Mouse (Mus musculus): ENCODE data around the gene Gm21860.
"Not testable (repeated sequence)": the region's sequence is repeated elsewhere in the genome, so short reads cannot be mapped to it uniquely, and the experiment has no call there.

- TF ChIP-seq CTCF (IDR thresholded peaks at IDR 0.05; ENCODE audit: borderline replicate concordance, insufficient read depth, low read depth, low read length); POLR2A (IDR thresholded peaks at IDR 0.05; ENCODE audit: borderline replicate concordance, insufficient read depth, low read length): not testable (repeated sequence)
Measured at GRCm38 (mm10) chrY:90717496-90717895, 37.1 kb downstream of the Gm21860 start.

All from cerebellum, adult 2 months (tissue).